Mouse (Mus musculus) intestine, embryonic 14.5 days (tissue): Measurements from ENCODE around the gene Apold1. TPM values are rescaled to one million over a fixed set of nuclear protein-coding genes. Genes with fewer than 3 reads are reported as not detected.

ENCODE experiments used
- ATAC-seq: fragments of 200-750 bp; cut with Nextera tagmentation; replicated peaks from 2 replicates; pipeline ENCODE4 v1.8.0; 2017; ENCODE audit warnings: low read depth, moderate number of reproducible peaks, moderate TSS enrichment, moderate library complexity; ENCODE audit not compliant: low FRiP score, low TSS enrichment
- DNase-seq: peaks from one replicate; pipeline ENCODE4 v3.0.0-alpha.2; 2018; ENCODE audit warnings: low spot score
- H3K27ac ChIP-seq: fragments of 300-500 bp; sonication (generic); 2 replicates; pipeline ENCODE4 v1.5.1; 2014; ENCODE audit warnings: low read depth, mild to moderate bottlenecking, control low read depth
- H3K27me3 ChIP-seq: fragments of 300-500 bp; sonication (generic); replicated peaks from 2 replicates; pipeline ENCODE4 v1.6.1; 2014; ENCODE audit warnings: low read length, control low read depth; ENCODE audit not compliant: control insufficient read depth, insufficient read depth
- H3K36me3 ChIP-seq: fragments of 300-500 bp; sonication (generic); 2 replicates; pipeline ENCODE4 v1.6.1; 2014; ENCODE audit warnings: low read length, control low read depth; ENCODE audit not compliant: control insufficient read depth, insufficient read depth
- H3K4me1 ChIP-seq: fragments of 300-500 bp; sonication (generic); replicated peaks from 2 replicates; pipeline ENCODE4 v1.6.1; 2014; ENCODE audit warnings: low read length, control low read depth, mixed read lengths; ENCODE audit not compliant: control insufficient read depth, insufficient read depth
- H3K4me2 ChIP-seq: fragments of 300-500 bp; sonication (generic); 2 replicates; pipeline ENCODE4 v1.6.1; 2014; ENCODE audit warnings: low read length
- H3K4me3 ChIP-seq: fragments of 300-500 bp; sonication (generic); 2 replicates; pipeline ENCODE4 v1.5.1; 2014; ENCODE audit warnings: low read depth, low read length, control low read depth, mixed read lengths
- H3K9ac ChIP-seq: fragments of 300-500 bp; sonication (generic); 2 replicates; pipeline ENCODE4 v1.6.1; 2014; ENCODE audit warnings: mild to moderate bottlenecking, low read length
- H3K9me3 ChIP-seq: fragments of 300-500 bp; sonication (generic); 2 replicates; pipeline ENCODE4 v1.6.1; 2016; ENCODE audit warnings: low read length, control low read depth; ENCODE audit not compliant: control insufficient read depth
- WGBS: fragments of 180-500 bp; shearing (Covaris S2); extraction: QIAGEN DNeasy Blood & Tissue Kit; methylation state at CpG from one replicate; pipeline ENCODE4 v1.1.7; 2014; 5-methylcytosine and 5-hydroxymethylcytosine counted together
- polyA plus RNA-seq: library from polyadenylated mRNA; unstranded; fragments of >200 nt; fragmentation: Nextera tagmentation; extraction: Ambion mirVana; gene quantifications from 2 replicates; pipeline ENCODE4 v1.2.1, GENCODE M21; 2014

Gene Apold1
- polyA plus RNA-seq, 1 experiment from 2014 or later: 3.2 TPM

- 85% methylated on average over 1 of the region's 1 CpGs for WGBS
- H3K27ac ChIP-seq: peak overlapping the region; percentile 7; the same call in 1 of the 2 replicates
- peaks cover 50% of the 10 kb centered on the region for H3K36me3 ChIP-seq
- H3K4me3 ChIP-seq: no peak overlapping the region
- no peaks in the 10 kb centered on the region for H3K27me3 ChIP-seq
- H3K9me3 ChIP-seq: no peaks in the 10 kb centered on the region
- no peaks in the 10 kb centered on the region for H3K4me1 ChIP-seq
- H3K4me2 ChIP-seq: no peak overlapping the region
- no peak overlapping the region for H3K9ac ChIP-seq
- no peak for DNase-seq
- ATAC-seq: 0 out of 2 replicates have a peak, but pooled peaks have one; percentile 37
These were observed 43.4 kb downstream of the Apold1 start for GRCm38 (mm10) chr6:135024781-135025420.

DNA sequence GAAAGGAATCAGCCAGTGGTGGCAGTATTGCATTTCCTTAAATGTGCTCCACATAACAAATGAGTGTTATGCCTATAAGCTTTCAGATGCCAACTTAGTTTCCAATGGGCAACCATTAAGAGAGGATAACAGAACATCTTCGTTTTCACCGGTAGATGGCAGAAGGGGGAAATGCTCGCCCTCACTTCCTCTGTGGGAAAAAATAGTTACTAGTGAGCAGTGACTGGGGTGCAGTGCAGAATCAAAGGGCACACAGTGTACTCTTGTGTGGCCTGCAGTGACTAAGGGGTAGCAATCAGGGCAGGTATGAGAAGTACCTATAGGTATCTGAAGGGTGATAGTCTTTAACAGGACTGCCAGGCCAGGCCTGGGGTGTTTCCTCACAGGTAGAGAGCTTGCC, 44.7 kb downstream of the Apold1 start:
- H3K36me3 ChIP-seq: peaks cover 37% of the 10 kb centered on the region
- DNase-seq (no peak), ATAC-seq (no peak)
- 14% methylated on average over 3 of the region's 3 CpGs for WGBS
- no peaks in the 10 kb centered on the region for H3K27me3 ChIP-seq
- H3K4me1 ChIP-seq: no peaks in the 10 kb centered on the region
- no peak overlapping the region for H3K4me2 ChIP-seq
- no peak overlapping the region for H3K27ac ChIP-seq
- no peaks in the 10 kb centered on the region for H3K9me3 ChIP-seq
- H3K9ac ChIP-seq: no peak overlapping the region
- H3K4me3 ChIP-seq: no peak overlapping the region

- no peak overlapping the region for H3K4me2 ChIP-seq
- ATAC-seq (no peak), DNase-seq (no peak)
- H3K4me1 ChIP-seq: no peaks in the 10 kb centered on the region
- 70% methylated on average over 2 of the region's 2 CpGs for WGBS
- H3K27me3 ChIP-seq: no peaks in the 10 kb centered on the region
- H3K4me3 ChIP-seq: no peak overlapping the region
- no peak overlapping the region for H3K27ac ChIP-seq
- H3K9me3 ChIP-seq: no peaks in the 10 kb centered on the region
- no peak overlapping the region for H3K9ac ChIP-seq
- peaks cover 31% of the 10 kb centered on the region for H3K36me3 ChIP-seq
These were observed 45.2 kb downstream of the Apold1 start for GRCm38 (mm10) chr6:135026755-135027154.

GRCm38 (mm10) chr6:135029246-135029645, 47.7 kb downstream of the Apold1 start:
- no peak overlapping the region for H3K4me2 ChIP-seq
- no peaks in the 10 kb centered on the region for H3K27me3 ChIP-seq
- no peaks in the 10 kb centered on the region for H3K9me3 ChIP-seq
- H3K9ac ChIP-seq: no peak overlapping the region
- ATAC-seq (peak; percentile 72), DNase-seq (no peak)
- no peaks in the 10 kb centered on the region for H3K4me1 ChIP-seq
- peaks cover 6% of the 10 kb centered on the region for H3K36me3 ChIP-seq
- H3K4me3 ChIP-seq: no peak overlapping the region
- WGBS: 50% methylated on average over 4 of the region's 4 CpGs
- 0 out of 2 replicates have a peak overlapping the region, but pooled peaks have one; percentile 19 for H3K27ac ChIP-seq

Other genes starting within 250 kb of the Apold1 start
- 20.0 and 23.4 TPM in 2 replicates for gene Dusp16, start 189.1 kb upstream of the Apold1 start, polyA plus RNA-seq
- 2.3 and 2.4 TPM in 2 replicates for gene Crebl2, start 151.6 kb upstream of the Apold1 start, polyA plus RNA-seq
- gene Gpr19, start 83.1 kb upstream of the Apold1 start, polyA plus RNA-seq: 10.7 and 11.1 TPM in 2 replicates
- gene Cdkn1b, start 61.3 kb upstream of the Apold1 start, polyA plus RNA-seq: 15.8 and 16.0 TPM in 2 replicates
- gene Ddx47, start 29.9 kb downstream of the Apold1 start, polyA plus RNA-seq: 103 and 115 TPM in 2 replicates
- gene Gprc5a, start 83.9 kb downstream of the Apold1 start, polyA plus RNA-seq: 9.1 and 9.3 TPM in 2 replicates
- not detected in 2 replicates for gene Gprc5d, start 136.6 kb downstream of the Apold1 start, polyA plus RNA-seq
- gene Fam234b, start 216.3 kb downstream of the Apold1 start, polyA plus RNA-seq: 40.8 and 42.4 TPM in 2 replicates
- gene Hebp1, start 216.3 kb downstream of the Apold1 start, polyA plus RNA-seq: 13.9 and 14.7 TPM in 2 replicates